9 mouse cellular contexts compared by ENCODE assay signal in genomic region chr8:111729233-111730170, GRCm38 (mm10). TPM values are rescaled to one million over a fixed set of nuclear protein-coding genes. Genes with fewer than 3 reads are reported as not detected.
DNase-seq lines count a peak whose midpoint lies in the region; ATAC-seq and TF ChIP-seq lines count a peak whose summit lies in the region.
"Had no signal": no experiment of that assay in that cellular context is flagged by ENCODE, and none has a peak within 500 bp of the region (broad histone marks: within the 10 kb centered on the region; RNA-seq: fewer than 3 reads in every experiment).

No protein-coding gene starts in this region.

- peaks cover 11% of the 10 kb centered on the region for H3K36me3 ChIP-seq in heart, adult 2 months (ENCODE audit: control insufficient read depth, insufficient read depth, low read length)
- peaks cover 3% of the 10 kb centered on the region; the same call in 1 of the 2 replicates for H3K36me3 ChIP-seq in heart, embryonic 14.5 days (ENCODE audit: control insufficient read depth, insufficient read depth, low read length)
- no peaks in the 10 kb centered on the region for H3K36me3 ChIP-seq in limb, embryonic 13.5 days

- intact Hi-C loops in heart, adult 2 months (cut with DNase I): no loop called here
- intact Hi-C loops in heart, postnatal 36 days (cut with DNase I): no loop called here

- H3K4me2 ChIP-seq in heart, embryonic 14.5 days (ENCODE audit: low read length): peak overlapping the region; percentile 71
- H3K4me2 ChIP-seq in limb, embryonic 13.5 days (replicated peaks): peak overlapping the region; percentile 81; the same call in 1 of the 2 replicates

- no peak for TF ChIP-seq CTCF in heart, adult 2 months (IDR thresholded peaks at IDR 0.05)

- no peak for ATAC-seq in heart, embryonic 14.5 days (ENCODE audit: insufficient number of reproducible peaks, insufficient read depth, low FRiP score, low read depth)
- ATAC-seq in limb, embryonic 13.5 days (ENCODE audit: low FRiP score, low read depth): no peak

- peak overlapping the region; percentile 59 for H3K27ac ChIP-seq in heart, adult 2 months
- peak overlapping the region; percentile 83 to 93 for H3K27ac ChIP-seq in heart, embryonic 14.5 days (replicated peaks in 1 of 2; ENCODE audit: control insufficient read depth in 1 of 2, insufficient read depth in 1 of 2, low read depth in 2 of 2, low read length in 2 of 2)
- H3K27ac ChIP-seq in limb, embryonic 13.5 days: no peak overlapping the region

- H3K27me3 ChIP-seq in heart, adult 2 months (ENCODE audit: control insufficient read depth, insufficient read depth, low read length): no peaks in the 10 kb centered on the region
- H3K27me3 ChIP-seq in heart, embryonic 14.5 days (ENCODE audit: control insufficient read depth, insufficient read depth, low read length): no peaks in the 10 kb centered on the region
- no peaks in the 10 kb centered on the region for H3K27me3 ChIP-seq in limb, embryonic 13.5 days

- 19% methylated on average over 7 of the region's 7 CpGs for WGBS in heart, adult 2 months
- WGBS in heart, embryonic 14.5 days: 10% methylated on average over 7 of the region's 7 CpGs
- WGBS in limb, embryonic 13.5 days: 73% methylated on average over 7 of the region's 7 CpGs

- peaks cover 8% of the 10 kb centered on the region for H3K79me2 ChIP-seq in heart, adult 2 months (replicated peaks; ENCODE audit: control insufficient read depth, insufficient read depth, low read length)

- H3K4me3 ChIP-seq in heart, adult 2 months: no peak overlapping the region
- H3K4me3 ChIP-seq in heart, embryonic 14.5 days (ENCODE audit: control insufficient read depth in 1 of 2, insufficient read depth in 1 of 2, low read depth in 1 of 2, low read length in 2 of 2): peak overlapping the region; percentile 61 to 89
- H3K4me3 ChIP-seq in limb, embryonic 13.5 days: no peak overlapping the region

- no peaks in the 10 kb centered on the region for H3K9me3 ChIP-seq in heart, embryonic 14.5 days (ENCODE audit: control insufficient read depth, low read length)
- no peaks in the 10 kb centered on the region for H3K9me3 ChIP-seq in limb, embryonic 13.5 days

- H3K4me1 ChIP-seq in heart, adult 2 months (ENCODE audit: control insufficient read depth, insufficient read depth, low read length): peaks cover 70% of the 10 kb centered on the region
- H3K4me1 ChIP-seq in heart, embryonic 14.5 days (ENCODE audit: control insufficient read depth in 2 of 2, insufficient read depth in 2 of 2, low read length in 2 of 2): peaks cover 74 to 90% of the 10 kb centered on the region in 2 experiments
- H3K4me1 ChIP-seq in limb, embryonic 13.5 days: peaks cover 79% of the 10 kb centered on the region

- TF ChIP-seq POLR2A in heart, adult 2 months (IDR thresholded peaks at IDR 0.05; ENCODE audit: insufficient read depth, low read depth, low read length): no peak

- 0 out of 2 replicates have a peak, but pooled peaks have one; percentile 32 for TF ChIP-seq EP300 in heart, adult 2 months (IDR thresholded peaks at IDR 0.05; ENCODE audit: insufficient read depth, low read depth, low read length)

- DNase-seq in heart, adult 2 months: peak in 1 of 2 experiments; percentile 48
- no peak for DNase-seq in heart, postnatal 36 days
- DNase-seq in adipocyte (ENCODE audit: low spot score): peak; percentile 71
- DNase-seq in frontal cortex, postnatal 14 days (ENCODE audit: low spot score in 2 of 2): no peak
- DNase-seq in ovary, postnatal 10 days (ENCODE audit: low spot score): no peak
- DNase-seq in gastrocnemius, adult 8-10 months (ENCODE audit: low spot score in 2 of 2): no peak
- DNase-seq: lung, adult 2 months had no signal

- no peak overlapping the region for H3K9ac ChIP-seq in heart, adult 2 months (ENCODE audit: low read depth, low read length)
- H3K9ac ChIP-seq in heart, embryonic 14.5 days (ENCODE audit: low read length): peak overlapping the region; percentile 96
- H3K9ac ChIP-seq in limb, embryonic 13.5 days: 0 out of 2 replicates have a peak overlapping the region, but pooled peaks have one; percentile 85

RNA-seq across cellular contexts. Expression of gene Bcar1, which starts 14.1 kb away (rescaled TPM):
- 10 to 100 TPM; 19.1 to 21.1 TPM for total RNA-seq in heart, adult 2 months (2021)
- 31.3 TPM in 2 replicates for polyA plus RNA-seq in heart, adult 2 months (2012; rRNA removed)
- total RNA-seq in heart, postnatal 36 days (2021): 10 to 100 TPM; 18.8 to 19.1 TPM
- 49.5 and 50.8 TPM in 2 replicates for polyA plus RNA-seq in heart, embryonic 14.5 days (2014; fragmentation: Nextera tagmentation; extraction: Ambion mirVana)
- 41.7 and 41.8 TPM in 2 replicates for polyA plus RNA-seq in limb, embryonic 13.5 days (2015; fragmentation: Nextera tagmentation; extraction: Ambion mirVana)
- total RNA-seq in gastrocnemius, adult 8-10 months (2022): 10 to 100 TPM; 10.7 to 11.1 (median 10.8) TPM

RNA-seq across cellular contexts. Expression of gene Ctrb1, which starts 38.7 kb away (rescaled TPM):
- total RNA-seq in heart, adult 2 months (2021): not detected
- 0.68 and 0.82 TPM in 2 replicates for polyA plus RNA-seq in heart, adult 2 months (2012; rRNA removed)
- not detected for total RNA-seq in heart, postnatal 36 days (2021)
- polyA plus RNA-seq in heart, embryonic 14.5 days (2014; fragmentation: Nextera tagmentation; extraction: Ambion mirVana): not detected in 2 replicates
- 0.89 and 3.1 TPM in 2 replicates for polyA plus RNA-seq in limb, embryonic 13.5 days (2015; fragmentation: Nextera tagmentation; extraction: Ambion mirVana)
- total RNA-seq in gastrocnemius, adult 8-10 months (2022): under 1 TPM in 1 of 4 experiments, not detected in 3; 0.35 TPM

Comparison
In these comparisons a context has a peak if more than half of its experiments do, and no peak if none do; other contexts are left out.
1. H3K4me3 ChIP-seq: peak in heart, embryonic 14.5 days (2 of 2); none in heart, adult 2 months (single experiment) and limb, embryonic 13.5 days (single experiment).